Mouse (Mus musculus) T-helper 2 cell (primary cell): ENCODE results near the gene Fam49a.
"Not testable (repeated sequence)": the region's sequence is repeated elsewhere in the genome, so short reads cannot be mapped to it uniquely, and the experiment has no call there.

ENCODE experiments used
- in situ Hi-C: fragments of 300-600 bp; cut with MboI, MseI; formaldehyde crosslinking; loops from one replicate; pipeline ENCODE4 v1.15.1; 2025; ENCODE audit warnings: high pct_unique_total_duplicates

Fam49a gene

DNA sequence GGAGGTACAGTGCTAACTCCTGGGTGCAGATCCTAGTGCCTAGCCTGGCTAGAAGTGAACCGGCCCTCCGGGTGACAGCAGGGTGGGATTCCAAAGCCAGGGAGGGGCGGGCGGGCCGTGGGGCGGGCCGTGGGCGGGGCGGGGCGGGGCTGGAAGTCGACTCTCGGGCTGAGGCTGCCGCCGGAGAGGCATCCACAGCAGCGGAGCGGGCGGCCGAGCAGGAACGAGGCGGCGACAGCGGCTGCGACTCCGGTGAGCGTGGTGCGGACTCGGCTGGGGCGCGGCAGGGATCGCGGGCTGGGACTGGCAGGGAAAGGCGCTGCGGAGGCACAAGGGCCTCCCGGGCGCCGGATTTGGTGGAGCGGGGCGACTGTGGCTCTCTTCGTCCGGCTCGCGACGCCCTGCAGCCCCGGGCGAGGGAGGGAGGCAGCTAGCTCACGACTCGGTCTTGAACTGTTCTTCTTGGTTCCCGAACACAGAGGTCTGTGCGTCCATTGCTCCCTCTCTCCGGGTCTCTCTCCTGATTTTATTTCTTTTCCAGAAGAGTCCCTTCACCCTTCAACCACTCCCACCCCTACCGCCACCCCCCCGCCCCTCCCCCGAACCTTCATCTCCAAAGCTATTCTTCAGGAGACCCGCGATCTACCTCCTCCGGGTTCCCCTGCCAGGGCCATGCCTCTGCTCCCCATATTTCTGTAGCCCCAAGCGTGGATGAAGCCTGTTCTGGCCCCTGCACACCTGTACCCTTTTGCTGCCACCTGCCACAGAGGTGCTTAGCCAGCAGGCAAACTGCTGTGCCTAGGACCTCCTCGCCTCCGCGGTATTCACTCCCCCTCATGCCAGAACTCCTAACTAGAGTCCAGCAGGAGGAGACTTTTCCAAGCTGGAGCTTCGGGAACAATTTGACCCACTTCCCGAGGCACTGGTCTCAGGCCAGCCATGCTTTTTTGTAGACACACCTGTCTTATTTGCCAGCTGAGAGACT lies at the start of gene Fam49a:
TSS of gene Fam49a (plus strand) at position 153 of the 985 bp plus-strand sequence.
- in situ Hi-C loops = no loop called here

DNA sequence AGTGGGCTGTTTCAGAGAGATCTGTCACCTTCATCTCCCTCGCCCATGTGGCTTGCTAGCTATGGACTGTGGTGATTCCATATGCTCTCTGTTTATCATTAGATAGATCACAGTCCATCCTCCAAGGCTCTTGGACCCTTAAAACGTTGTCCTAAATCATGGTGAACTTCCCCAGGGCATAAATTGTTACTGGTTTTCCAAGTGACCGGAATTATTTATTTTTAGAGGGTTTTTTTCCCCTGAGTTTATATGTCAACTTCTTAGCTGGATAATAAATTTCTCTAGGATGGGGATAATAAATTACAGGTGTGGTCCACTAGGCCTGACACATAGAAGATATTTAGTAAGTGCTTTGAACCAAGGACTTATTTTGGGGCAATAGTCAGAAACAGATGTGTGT lies 48.4 kb upstream of the Fam49a start:
- in situ Hi-C loops = no loop called here

- in situ Hi-C loops = no loop called here
Observed at GRCm38 (mm10) chr12:12218947-12219346, 43.0 kb upstream of the Fam49a start.

DNA sequence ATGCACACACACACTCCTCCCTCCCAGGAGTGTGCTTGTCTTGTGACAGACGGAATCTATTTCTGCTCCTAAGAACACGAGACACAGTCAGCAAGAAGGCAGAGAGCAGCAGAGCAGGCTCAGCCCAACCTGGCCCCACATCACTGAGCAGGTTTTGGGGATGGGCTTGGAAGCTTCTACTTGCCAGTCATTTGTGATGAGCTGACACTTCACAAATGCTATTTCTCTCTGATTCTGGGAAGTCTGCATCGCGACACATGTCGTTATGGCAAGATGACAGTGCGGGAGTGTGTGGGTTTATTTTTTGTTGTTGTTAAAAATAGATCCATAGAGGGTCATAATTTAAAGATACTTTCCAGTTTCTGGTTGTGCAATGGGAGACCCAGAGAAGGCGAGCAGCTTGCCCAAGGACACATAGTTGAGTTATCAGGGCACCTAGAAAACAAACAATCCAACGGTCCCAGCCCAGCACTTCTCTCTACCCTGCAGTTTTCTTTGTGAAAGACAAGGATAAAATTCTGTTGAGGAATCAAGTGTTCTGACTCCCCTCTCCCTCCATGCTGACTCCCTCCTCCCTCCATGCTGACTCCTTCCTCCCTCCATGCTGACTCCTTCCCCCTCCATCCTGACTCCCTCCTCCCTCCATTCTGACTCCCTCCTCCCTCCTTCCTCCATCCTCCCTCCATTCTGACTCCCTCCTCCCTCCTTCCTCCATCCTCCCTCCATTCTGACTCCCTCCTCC lies 41.0 kb upstream of the Fam49a start:
- in situ Hi-C loops = no loop called here

GRCm38 (mm10) chr12:12222585-12223290 lies 39.2 kb upstream of the Fam49a start:
- in situ Hi-C loops = no loop called here

- in situ Hi-C loops = no loop called here
Observed at GRCm38 (mm10) chr12:12223336-12223735, 38.6 kb upstream of the Fam49a start.

GRCm38 (mm10) chr12:12225706-12226105 lies 36.2 kb upstream of the Fam49a start:
- in situ Hi-C loops = no loop called here

DNA sequence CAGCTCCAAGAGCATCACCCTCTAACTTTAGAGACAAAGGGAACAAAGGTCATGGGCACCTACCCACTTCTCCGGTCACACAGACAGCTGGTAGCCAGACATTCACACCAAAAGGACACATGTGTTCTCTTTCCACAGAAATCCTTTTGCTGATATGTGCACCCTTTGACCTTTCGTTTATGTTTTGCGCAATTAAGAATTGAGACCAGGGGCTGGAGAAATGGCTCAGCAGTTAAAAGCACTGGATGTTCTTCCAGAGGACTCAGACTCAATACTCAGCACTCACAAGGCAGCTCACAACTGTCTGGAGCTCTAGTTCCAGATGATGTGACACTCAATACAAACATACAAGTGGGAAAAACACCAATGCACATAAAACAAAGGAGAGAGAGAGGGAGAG lies 34.3 kb upstream of the Fam49a start:
- in situ Hi-C loops = no loop called here

- in situ Hi-C loops = no loop called here
Observed at GRCm38 (mm10) chr12:12230031-12230557, 31.8 kb upstream of the Fam49a start.

DNA sequence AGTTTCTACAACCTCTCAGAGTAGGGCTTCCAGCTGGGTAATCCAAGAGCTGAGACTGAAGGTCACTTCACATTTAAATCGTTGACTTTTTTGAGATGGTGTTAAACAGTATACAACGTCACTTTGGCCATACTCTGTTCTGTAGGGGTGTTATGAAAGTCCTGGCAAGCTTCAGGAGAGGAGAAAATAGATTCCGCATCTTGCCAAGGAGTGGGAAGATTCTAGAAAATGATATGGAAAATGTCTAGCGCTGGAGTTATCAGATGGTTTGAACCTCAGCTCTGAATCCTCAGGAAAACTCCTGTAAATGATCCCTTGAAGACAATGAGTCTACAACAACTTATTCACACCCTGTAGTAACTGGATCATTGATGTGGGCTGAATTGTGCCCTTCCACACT lies 29.8 kb upstream of the Fam49a start:
- in situ Hi-C loops = no loop called here

DNA sequence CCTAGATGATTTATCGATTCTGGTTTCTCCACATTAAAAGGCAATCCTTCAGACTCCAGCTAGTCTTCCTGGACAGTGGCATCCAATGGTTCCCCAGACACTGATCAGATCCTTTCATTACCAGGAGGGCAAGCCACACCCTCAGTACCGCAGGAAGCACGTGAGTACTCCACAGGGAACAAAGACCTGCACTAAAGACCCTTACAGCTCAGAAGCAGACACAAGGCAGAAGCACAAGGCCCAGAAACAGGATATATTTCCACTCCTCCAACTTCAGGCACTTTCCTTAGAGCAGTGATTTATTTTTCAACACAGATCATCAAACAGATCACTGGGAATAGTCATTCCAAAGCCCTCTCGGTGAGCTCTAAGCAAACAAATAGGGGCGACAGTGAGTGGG lies 25.0 kb upstream of the Fam49a start:
- in situ Hi-C loops = no loop called here

GRCm38 (mm10) chr12:12239502-12239901 lies 22.4 kb upstream of the Fam49a start:
- in situ Hi-C loops = no loop called here

- in situ Hi-C loops = no loop called here
Observed at GRCm38 (mm10) chr12:12243148-12243547, 18.8 kb upstream of the Fam49a start.

DNA sequence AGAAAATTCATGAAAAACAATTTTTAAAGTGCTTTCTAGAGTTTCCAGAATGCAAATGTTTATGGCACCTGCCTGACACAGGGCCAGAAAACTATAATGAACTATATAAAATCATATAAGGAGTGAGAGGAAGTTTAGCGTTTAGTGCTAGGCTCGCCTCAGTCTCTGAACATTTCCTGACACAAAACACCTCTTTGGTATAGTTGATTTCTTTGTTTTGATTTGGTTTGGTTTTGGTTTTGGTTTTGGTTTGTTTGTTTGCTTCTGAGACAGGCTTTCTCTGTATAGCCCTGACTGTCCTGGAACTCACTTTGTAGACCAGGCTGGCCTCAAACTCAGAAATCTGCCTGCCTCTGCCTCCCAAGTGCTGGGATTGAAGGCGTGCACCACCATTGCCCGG lies 14.9 kb upstream of the Fam49a start:
- in situ Hi-C loops = not testable (repeated sequence)

DNA sequence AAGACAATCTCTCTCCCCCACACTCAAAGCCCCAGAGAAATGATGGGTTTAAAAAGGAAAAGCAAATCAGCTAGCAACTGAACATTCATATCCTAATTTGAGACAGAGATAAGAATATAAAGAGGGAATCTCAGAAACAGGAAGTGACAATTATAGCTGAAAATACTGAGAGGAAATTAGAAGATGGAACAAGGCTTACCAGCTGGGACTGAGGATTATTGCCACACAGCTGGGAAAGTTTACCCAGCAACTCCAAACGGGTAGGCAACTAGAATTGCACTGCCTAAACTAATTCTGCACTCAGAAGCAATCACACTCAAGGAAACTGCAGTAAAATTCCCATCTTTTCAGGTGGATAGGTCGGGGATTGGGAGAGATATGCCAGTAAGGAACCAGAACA lies 12.4 kb upstream of the Fam49a start:
- in situ Hi-C loops = no loop called here

DNA sequence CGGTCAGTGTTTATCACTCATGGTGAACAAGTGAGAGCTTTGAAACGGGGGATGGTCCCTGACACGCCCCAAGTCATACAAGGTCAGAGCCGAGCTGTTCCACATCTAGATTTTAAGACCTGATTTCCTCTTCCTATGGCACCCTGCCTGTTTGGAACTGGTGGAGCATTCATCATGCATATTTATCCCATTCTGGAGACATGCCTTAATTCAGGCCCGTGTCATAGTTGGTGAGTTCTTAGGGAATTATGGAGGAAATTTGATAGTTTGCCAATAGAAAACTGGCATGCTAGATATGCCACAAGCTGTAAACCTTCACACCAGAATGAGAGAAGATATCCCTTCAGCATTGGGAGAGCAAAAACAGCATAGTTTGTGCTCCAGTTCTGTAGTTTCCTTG lies 8.4 kb upstream of the Fam49a start:
- in situ Hi-C loops = no loop called here

GRCm38 (mm10) chr12:12254139-12254538 lies 7.8 kb upstream of the Fam49a start:
- in situ Hi-C loops = no loop called here

DNA sequence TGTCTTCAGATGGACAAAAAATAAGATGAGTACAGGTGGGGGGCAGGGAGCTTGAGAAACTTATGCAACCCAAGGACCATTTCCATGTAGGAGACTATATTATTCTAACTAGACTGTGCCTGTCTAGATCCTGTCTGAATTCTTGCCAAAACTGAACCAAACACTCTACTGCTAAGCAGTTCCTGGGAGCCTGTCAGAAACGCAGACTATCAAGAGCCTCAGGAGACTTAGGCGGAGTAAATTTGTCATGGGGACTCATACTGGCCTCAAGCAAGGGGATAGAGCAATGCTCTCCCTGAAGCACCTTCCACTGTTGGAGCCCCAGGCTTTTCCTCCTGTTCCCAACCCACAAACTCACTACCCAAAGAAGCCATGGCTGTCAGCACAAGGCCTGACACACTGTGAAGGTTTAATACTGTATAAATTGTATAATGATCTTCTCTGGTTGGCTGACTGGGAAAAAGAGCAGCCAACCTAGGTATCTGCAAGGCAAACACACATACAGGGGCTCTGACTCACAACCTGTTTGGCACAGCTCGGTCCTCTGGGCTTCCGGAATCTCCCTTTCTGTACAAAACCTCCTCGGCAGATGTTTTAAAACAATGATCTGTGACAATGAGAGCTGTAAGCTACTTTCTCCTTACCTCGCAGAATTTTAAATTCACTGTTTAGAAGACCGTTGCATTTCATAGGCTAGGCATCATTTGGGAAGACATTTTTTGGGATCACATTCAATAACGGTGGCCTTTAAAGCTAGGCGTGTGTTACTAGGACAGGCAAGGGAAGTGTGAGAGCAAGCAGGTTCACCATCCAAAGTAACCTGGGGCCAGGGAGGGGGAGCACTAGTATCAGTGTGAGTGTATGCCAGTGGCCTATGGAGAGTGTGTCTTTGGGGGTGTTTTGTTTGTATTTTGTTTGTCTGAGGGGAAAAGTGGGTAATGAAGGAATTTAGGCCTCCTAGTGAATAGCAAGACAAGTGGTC lies 669 bp upstream of the Fam49a start:
- in situ Hi-C loops = no loop called here

DNA sequence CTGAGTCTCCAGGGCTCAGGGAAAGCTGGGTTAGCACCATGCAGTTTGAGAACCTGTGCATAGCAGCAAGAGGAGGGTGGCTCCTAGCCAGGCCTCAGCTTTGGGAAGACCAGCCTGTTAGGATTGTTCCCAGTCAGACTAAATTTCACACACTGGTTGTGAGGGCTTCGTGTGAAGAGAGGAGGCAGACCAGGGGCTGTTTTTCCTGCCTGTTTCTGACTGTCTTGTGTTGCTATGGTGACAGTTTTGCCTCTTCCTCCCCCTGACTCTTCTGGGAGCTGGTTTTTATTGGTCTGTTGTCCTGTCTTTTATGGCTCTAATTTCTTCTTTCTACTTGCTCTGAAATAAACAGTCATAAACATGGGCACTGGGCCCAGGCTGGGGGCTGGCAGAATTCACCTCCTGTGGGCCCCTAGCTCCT lies 1.4 kb downstream of the Fam49a start:
- in situ Hi-C loops = no loop called here

DNA sequence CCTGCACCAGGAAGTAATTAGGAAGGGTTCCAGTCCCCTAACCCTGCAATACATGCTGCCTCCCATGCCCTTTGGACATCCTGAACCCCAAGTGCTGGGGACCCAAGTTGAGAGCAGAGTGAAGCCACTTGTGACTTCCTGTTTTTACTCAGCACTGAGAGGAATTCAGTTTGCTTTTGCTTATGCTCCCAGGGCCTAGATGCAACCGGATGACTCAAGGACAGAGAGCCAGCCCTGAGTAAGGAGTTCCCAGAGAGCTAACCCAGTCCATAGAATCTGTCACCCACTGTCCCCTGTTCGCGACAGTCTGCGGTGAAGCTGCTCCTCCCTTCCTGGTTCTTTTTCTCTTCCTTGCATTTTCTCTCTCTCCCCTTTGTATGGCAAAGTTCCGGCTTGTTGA lies 2.2 kb downstream of the Fam49a start:
- in situ Hi-C loops = no loop called here

- in situ Hi-C loops = no loop called here
Observed at GRCm38 (mm10) chr12:12266552-12266951, 4.6 kb downstream of the Fam49a start.
